Mouse (Mus musculus) stomach, embryonic 14.5 days (tissue): ENCODE data around the gene Ppp1r8. TPM values are rescaled to one million over a fixed set of nuclear protein-coding genes. Genes with fewer than 3 reads are reported as not detected.

ENCODE experiments used
- ATAC-seq: fragments of 200-750 bp; cut with Nextera tagmentation; 2 replicates; pipeline ENCODE4 v1.8.0; 2017; ENCODE audit warnings: low read depth, moderate TSS enrichment; ENCODE audit not compliant: insufficient number of reproducible peaks, insufficient read depth, low FRiP score
- H3K27ac ChIP-seq: fragments of 300-500 bp; sonication (generic); 2 replicates; pipeline ENCODE4 v1.5.1; 2014; ENCODE audit warnings: mild to moderate bottlenecking, low read length, moderate library complexity, mixed read lengths
- H3K27me3 ChIP-seq: fragments of 300-500 bp; sonication (generic); 2 replicates; pipeline ENCODE4 v1.6.1; 2014; ENCODE audit warnings: low read length, control low read depth, mixed read lengths; ENCODE audit not compliant: control insufficient read depth, insufficient read depth
- H3K36me3 ChIP-seq: fragments of 300-500 bp; sonication (generic); 2 replicates; pipeline ENCODE4 v1.6.1; 2014; ENCODE audit warnings: mild to moderate bottlenecking, control low read depth, low read length, moderate library complexity, mixed read lengths; ENCODE audit not compliant: control insufficient read depth, insufficient read depth
- H3K4me1 ChIP-seq: fragments of 300-500 bp; sonication (generic); 2 replicates; pipeline ENCODE4 v1.6.1; 2014; ENCODE audit warnings: low read length, control low read depth, mixed read lengths; ENCODE audit not compliant: control insufficient read depth, insufficient read depth
- H3K4me2 ChIP-seq: fragments of 300-500 bp; sonication (generic); replicated peaks from 2 replicates; pipeline ENCODE4 v1.6.1; 2014; ENCODE audit warnings: low read depth, low read length, control low read depth
- H3K4me3 ChIP-seq: fragments of 300-500 bp; sonication (generic); 2 replicates; pipeline ENCODE4 v1.5.1; 2014; ENCODE audit warnings: low read depth, low read length, control low read depth
- H3K9ac ChIP-seq: fragments of 300-500 bp; sonication (generic); replicated peaks from 2 replicates; pipeline ENCODE4 v1.6.1; 2014; ENCODE audit warnings: low read depth, mild to moderate bottlenecking, control low read depth, low read length, moderate library complexity, mixed read lengths
- H3K9me3 ChIP-seq: fragments of 300-500 bp; sonication (generic); 2 replicates; pipeline ENCODE4 v1.6.1; 2016; ENCODE audit warnings: low read depth, low read length, control low read depth; ENCODE audit not compliant: control insufficient read depth
- WGBS: fragments of 180-500 bp; shearing (Covaris S2); extraction: QIAGEN DNeasy Blood & Tissue Kit; methylation state at CpG from one replicate; pipeline ENCODE4 v1.1.7; 2014; 5-methylcytosine and 5-hydroxymethylcytosine counted together
- polyA plus RNA-seq: library from polyadenylated mRNA; unstranded; fragments of >200 nt; fragmentation: Nextera tagmentation; extraction: Ambion mirVana; gene quantifications from 2 replicates; pipeline ENCODE4 v1.2.1, GENCODE M21; 2014

The Ppp1r8 gene
- polyA plus RNA-seq, 1 experiment from 2014 or later, result 55.9 TPM

DNA sequence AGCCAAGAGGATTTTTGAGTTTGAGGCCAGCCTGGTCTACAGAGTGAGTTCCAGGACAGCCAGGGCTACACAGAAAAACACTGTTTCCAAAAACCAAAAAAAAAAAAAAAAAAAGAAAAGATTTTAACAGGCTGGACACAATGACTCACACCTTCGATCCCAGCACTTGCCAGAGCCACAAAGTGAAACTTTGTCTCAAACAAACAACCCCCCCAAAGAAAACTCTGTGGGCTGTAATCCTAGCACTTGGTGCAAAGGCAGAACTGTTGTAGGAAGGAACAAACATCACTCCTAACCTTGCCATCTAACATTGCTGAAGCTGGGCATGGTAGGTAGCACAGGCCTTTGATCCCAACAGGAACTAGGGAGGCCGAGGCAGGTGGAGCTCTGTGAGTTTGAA, 21.9 kb upstream of the Ppp1r8 start:
- Histone ChIP-seq H3K4me3 (no peak overlapping the region), H3K9ac (no peak overlapping the region), H3K4me2 (no peak overlapping the region), H3K27me3 (no peaks in the 10 kb centered on the region), H3K36me3 (peaks cover 62% of the 10 kb centered on the region), H3K27ac (no peak overlapping the region), H3K9me3 (no peaks in the 10 kb centered on the region), H3K4me1 (no peaks in the 10 kb centered on the region)
- WGBS, result 92% methylated on average over 2 of the region's 2 CpGs
- no peak for ATAC-seq

DNA sequence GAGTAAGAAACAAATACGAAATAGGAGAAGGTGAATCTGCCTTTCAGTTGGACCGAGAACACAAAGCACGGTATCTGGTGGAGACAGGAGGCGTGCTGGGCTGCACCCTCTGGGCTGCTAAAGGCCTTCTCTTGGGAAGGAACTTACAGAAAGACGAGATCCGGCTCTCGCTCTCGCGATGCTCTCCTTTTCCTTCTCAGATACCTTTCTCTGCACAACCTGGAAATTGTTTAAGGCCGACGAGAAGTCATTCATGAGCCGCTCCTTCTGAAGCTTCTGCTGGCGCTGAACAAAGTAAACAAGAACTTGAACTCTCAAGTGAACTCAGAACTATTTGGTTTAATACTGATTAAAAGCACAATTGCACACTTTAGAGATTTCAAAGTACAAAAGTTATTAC, 20.0 kb upstream of the Ppp1r8 start:
- H3K36me3 ChIP-seq, result peaks cover 67% of the 10 kb centered on the region
- ATAC-seq, result no peak

DNA sequence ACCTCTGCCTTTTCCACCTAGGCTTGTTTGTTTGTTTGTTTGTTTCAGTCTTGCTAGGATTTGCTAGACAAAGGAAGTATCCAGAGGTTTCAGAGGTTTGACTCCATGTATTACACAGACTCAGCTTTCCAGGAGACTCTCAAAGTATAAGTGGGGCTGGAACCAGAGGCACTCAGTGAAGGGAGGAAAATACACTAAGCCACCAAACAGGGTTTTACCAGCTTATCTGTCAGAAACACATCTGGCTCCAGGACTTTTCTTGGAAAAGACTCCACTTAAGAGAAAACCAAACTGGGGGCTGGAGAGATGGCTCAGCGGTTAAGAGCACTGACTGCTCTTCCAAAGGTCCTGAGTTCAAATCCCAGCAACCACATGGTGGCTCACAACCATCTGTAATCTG, 17.9 kb upstream of the Ppp1r8 start:
- Histone ChIP-seq H3K4me2 (no peak overlapping the region), H3K36me3 (peaks cover 63% of the 10 kb centered on the region), H3K27ac (no peak overlapping the region), H3K9ac (no peak overlapping the region), H3K4me3 (no peak overlapping the region), H3K27me3 (no peaks in the 10 kb centered on the region), H3K9me3 (no peaks in the 10 kb centered on the region), H3K4me1 (no peaks in the 10 kb centered on the region)
- 100% methylated on average over 1 of the region's 1 CpGs for WGBS
- no peak for ATAC-seq

More for the DNA sequence above, 20.0 kb upstream of the Ppp1r8 start:
- H3K27me3 ChIP-seq, result no peaks in the 10 kb centered on the region
- H3K4me3 ChIP-seq, result no peak overlapping the region
- no peaks in the 10 kb centered on the region for H3K9me3 ChIP-seq
- WGBS, result 74% methylated on average over 13 of the region's 13 CpGs
- H3K4me2 ChIP-seq, result no peak overlapping the region
- H3K9ac ChIP-seq, result no peak overlapping the region
- H3K27ac ChIP-seq, result no peak overlapping the region
- no peaks in the 10 kb centered on the region for H3K4me1 ChIP-seq

DNA sequence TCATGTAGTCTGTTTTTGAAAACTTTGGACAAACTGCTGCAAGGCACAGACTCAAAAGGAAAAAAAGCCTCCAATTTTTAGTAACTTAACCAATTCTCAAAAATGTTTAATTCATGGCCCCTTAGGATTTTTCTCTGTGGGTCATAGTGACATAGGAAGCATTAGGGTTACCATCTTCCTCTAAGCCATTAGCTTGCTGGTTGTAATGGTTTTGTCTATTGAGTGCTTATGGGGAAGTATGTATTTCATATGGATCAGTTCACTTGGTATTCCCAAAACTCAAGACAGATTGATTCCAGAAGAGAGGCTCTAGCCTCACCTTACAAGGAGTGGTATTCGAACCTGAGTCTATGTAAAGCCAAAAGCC, 719 bp upstream of the Ppp1r8 start:
- no peaks in the 10 kb centered on the region for H3K9me3 ChIP-seq
- H3K36me3 ChIP-seq, result peaks cover 16% of the 10 kb centered on the region
- peak overlapping the region; percentile 93 for H3K4me3 ChIP-seq
- peaks cover 6% of the 10 kb centered on the region; the same call in 1 of the 2 replicates for H3K4me1 ChIP-seq
- H3K27me3 ChIP-seq, result no peaks in the 10 kb centered on the region
- 73% methylated on average over 1 of the region's 1 CpGs for WGBS
- peak overlapping the region; percentile 89; the same call in 1 of the 2 replicates for H3K9ac ChIP-seq
- peak overlapping the region; percentile 50 for H3K4me2 ChIP-seq
- no peak for ATAC-seq
- peak overlapping the region; percentile 75; the same call in 1 of the 2 replicates for H3K27ac ChIP-seq

DNA sequence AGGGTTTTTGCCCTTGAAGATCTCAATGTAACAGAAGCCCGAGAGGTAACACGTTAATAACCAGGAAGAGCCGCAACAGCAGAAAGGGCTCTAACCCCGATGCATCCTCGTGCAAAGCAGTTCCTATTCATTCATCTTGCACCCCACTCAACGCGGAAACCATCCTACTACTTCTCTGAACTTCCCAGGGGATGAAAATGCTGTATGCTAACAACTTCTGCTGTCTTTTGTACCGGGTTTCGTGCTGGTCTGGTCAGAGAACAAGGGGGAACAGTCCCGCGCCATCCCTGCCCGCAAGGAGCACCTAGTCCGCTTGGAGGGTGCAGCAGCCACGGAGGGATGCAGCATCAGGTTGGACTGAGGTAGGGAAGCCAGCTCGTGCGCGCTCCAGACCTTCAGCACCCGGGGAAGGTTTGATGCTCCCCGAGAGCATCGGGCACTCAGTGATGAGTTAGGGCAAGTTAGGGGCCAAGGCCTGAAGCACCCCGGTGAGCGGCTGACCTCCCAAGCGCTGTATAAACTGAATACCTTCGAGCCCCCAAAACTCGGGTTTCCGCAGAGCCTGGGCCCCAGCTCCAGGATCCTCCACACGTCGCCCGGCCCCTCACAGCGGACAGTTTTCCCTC, 575 bp downstream of the Ppp1r8 start:
- no peak for ATAC-seq
- peaks cover 29% of the 10 kb centered on the region for H3K36me3 ChIP-seq
- peak overlapping the region; percentile 71 for H3K4me2 ChIP-seq
- H3K4me3 ChIP-seq, result peak overlapping the region; percentile 93
- no peaks in the 10 kb centered on the region for H3K9me3 ChIP-seq
- peak overlapping the region; percentile 75; the same call in 1 of the 2 replicates for H3K27ac ChIP-seq
- H3K9ac ChIP-seq, result peak overlapping the region; percentile 89
- WGBS, result under 1% methylated on average over 30 of the region's 30 CpGs
- no peaks in the 10 kb centered on the region for H3K27me3 ChIP-seq
- H3K4me1 ChIP-seq, result peaks cover 6% of the 10 kb centered on the region; the same call in 1 of the 2 replicates

DNA sequence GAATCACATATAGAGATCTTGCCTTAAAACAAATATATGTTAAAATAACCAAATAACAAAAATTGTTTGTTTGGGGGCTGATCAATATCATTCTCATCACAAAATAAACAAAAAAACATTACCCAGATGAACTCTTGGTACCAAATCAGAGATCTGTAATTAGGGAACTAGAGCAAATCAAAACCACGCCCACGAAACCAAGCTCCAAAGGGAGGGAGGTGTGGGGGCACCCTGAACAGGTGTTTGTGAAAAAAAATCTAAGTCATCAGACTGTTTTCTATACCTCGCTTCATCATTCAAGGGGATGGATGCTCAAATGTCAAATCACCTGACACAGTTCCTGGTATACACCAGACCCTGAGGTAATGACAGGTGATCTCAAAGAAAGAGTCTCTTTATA, 1.5 kb downstream of the Ppp1r8 start:
- Histone ChIP-seq H3K4me2 (peak overlapping the region; percentile 71), H3K9me3 (no peaks in the 10 kb centered on the region), H3K27me3 (no peaks in the 10 kb centered on the region), H3K27ac (no peak overlapping the region), H3K4me1 (peaks cover 6% of the 10 kb centered on the region; the same call in 1 of the 2 replicates), H3K4me3 (peak overlapping the region; percentile 93), H3K9ac (peak overlapping the region; percentile 89), H3K36me3 (peaks cover 34% of the 10 kb centered on the region)
- 76% methylated on average over 3 of the region's 3 CpGs for WGBS
- no peak for ATAC-seq

DNA sequence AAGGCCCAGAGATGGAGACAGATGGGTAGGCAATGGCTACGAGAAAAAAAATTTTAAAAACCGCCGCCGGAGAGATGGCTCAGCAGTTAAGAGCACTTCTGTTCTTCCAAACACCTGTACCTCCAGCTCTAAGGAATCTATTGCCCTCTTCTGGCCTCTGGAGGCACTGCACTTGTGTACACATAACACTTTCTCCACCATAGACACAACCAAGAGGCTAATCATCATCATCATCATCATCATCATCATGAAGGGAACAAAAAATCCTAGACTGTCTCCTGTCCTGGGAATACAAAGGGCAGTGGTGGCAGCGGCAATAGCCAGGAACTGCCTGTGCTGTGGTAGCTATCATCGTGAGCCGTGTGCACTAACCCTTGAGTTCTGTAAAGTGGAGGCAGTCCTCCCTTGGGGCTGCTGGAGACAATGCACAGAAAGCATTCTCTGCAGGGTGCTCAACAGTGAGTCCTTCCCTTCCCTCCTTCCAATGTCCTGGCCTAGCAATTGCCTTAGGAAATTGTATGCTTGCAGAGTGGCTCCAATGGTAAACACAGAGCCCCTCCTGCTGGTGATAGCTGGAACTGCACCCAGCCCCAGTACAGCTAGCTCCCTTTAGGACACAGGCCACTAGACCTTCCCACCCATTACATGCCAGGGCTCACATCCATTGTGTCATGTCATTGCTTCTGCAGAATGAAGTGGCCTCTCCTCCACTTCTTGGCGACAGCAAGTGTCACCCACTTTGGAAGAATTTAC, 19.2 kb downstream of the Ppp1r8 start:
- Histone ChIP-seq H3K4me1 (no peaks in the 10 kb centered on the region), H3K27me3 (no peaks in the 10 kb centered on the region), H3K4me2 (no peak overlapping the region), H3K9me3 (no peaks in the 10 kb centered on the region), H3K36me3 (peaks cover 27% of the 10 kb centered on the region), H3K9ac (no peak overlapping the region), H3K27ac (no peak overlapping the region), H3K4me3 (no peak overlapping the region)
- 60% methylated on average over 8 of the region's 8 CpGs for WGBS
- ATAC-seq, result peak; percentile 37; the same call in 1 of the 2 replicates

DNA sequence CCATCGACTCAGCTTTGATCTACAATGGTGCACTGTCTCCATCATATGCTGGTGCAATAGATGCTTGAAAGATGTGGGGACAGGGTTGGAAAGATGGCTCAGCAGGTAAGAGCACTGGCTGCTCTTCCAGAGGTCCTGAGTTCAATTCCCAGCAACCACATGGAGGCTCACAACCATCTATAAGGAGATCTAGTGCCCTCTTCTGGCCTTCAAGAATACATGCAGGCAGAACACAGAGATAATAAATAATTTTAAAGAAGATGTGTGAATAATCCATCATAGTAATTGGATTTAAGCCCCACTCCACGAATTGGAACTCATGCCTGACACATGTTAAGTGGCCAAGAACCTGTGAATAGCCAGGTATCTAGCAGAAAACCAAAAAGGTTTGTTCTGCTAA, 24.5 kb downstream of the Ppp1r8 start:
- no peak for ATAC-seq
- Histone ChIP-seq H3K4me2 (no peak overlapping the region), H3K27ac (no peak overlapping the region), H3K4me3 (no peak overlapping the region), H3K4me1 (no peaks in the 10 kb centered on the region), H3K27me3 (no peaks in the 10 kb centered on the region), H3K36me3 (no peaks in the 10 kb centered on the region), H3K9ac (no peak overlapping the region), H3K9me3 (no peaks in the 10 kb centered on the region)
- WGBS, result 49% methylated on average over 2 of the region's 2 CpGs
